Mouse (Mus musculus): ENCODE measurements around the gene Cnksr3.

DNA sequence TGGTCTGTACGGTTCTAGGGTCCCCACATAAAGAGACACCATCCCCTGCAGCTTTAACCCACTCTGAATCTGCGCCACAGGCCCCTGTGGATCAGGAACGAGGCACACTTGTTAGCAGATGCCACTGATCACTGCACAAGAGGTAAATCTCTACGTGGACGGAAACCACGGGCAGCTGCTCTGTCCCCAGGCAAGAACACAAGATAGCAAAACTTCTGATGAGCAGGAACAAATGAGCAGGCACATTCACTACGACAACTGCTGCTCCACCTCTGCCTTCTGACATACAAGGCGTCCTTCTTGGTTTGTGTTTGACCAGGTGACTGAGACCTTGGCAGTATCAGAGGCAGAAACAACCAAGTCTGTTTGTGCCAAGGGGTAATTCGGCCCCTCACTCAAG lies 84.2 kb downstream of the Cnksr3 start:
- no peak for TF ChIP-seq CTCF (IDR thresholded peaks at IDR 0.05; ENCODE audit: control insufficient read depth, insufficient read depth, insufficient replicate concordance, low read depth, low read length)
- no peak for TF ChIP-seq POLR2A (IDR thresholded peaks at IDR 0.05; ENCODE audit: control insufficient read depth, low read depth, low read length)
